Mouse (Mus musculus) liver, embryonic 15.5 days (tissue): ENCODE results near the gene Zdhhc12. TPM values are rescaled to one million over a fixed set of nuclear protein-coding genes. Genes with fewer than 3 reads are reported as not detected.

ENCODE experiments used
- ATAC-seq: fragments of 200-750 bp; cut with Nextera tagmentation; 2 replicates; pipeline ENCODE4 v1.8.0; 2017; ENCODE audit warnings: moderate number of reproducible peaks, mild to moderate bottlenecking, moderate library complexity; ENCODE audit not compliant: insufficient read depth
- H3K27ac ChIP-seq: fragments of 300-500 bp; sonication (generic); replicated peaks from 2 replicates; pipeline ENCODE4 v1.5.1; 2015; ENCODE audit warnings: mild to moderate bottlenecking, inconsistent platforms
- H3K27me3 ChIP-seq: fragments of 300-500 bp; sonication (generic); 2 replicates; pipeline ENCODE4 v1.6.1; 2015; ENCODE audit warnings: mild to moderate bottlenecking, inconsistent platforms
- H3K36me3 ChIP-seq: fragments of 300-500 bp; sonication (generic); replicated peaks from 2 replicates; pipeline ENCODE4 v1.6.1; 2015; ENCODE audit warnings: moderate library complexity, mild to moderate bottlenecking, inconsistent platforms
- H3K4me1 ChIP-seq: fragments of 300-500 bp; sonication (generic); replicated peaks from 2 replicates; pipeline ENCODE4 v1.6.1; 2015; ENCODE audit warnings: inconsistent platforms
- H3K4me2 ChIP-seq: fragments of 300-500 bp; sonication (generic); 2 replicates; pipeline ENCODE4 v1.6.1; 2015; ENCODE audit warnings: moderate library complexity, mild to moderate bottlenecking, inconsistent platforms
- H3K4me3 ChIP-seq: fragments of 300-500 bp; sonication (generic); replicated peaks from 2 replicates; pipeline ENCODE4 v1.5.1; 2015; ENCODE audit warnings: mild to moderate bottlenecking, inconsistent platforms
- H3K9ac ChIP-seq: fragments of 300-500 bp; sonication (generic); 2 replicates; pipeline ENCODE4 v1.6.1; 2015; ENCODE audit warnings: moderate library complexity, mild to moderate bottlenecking, inconsistent platforms
- H3K9me3 ChIP-seq: fragments of 300-500 bp; sonication (generic); replicated peaks from 2 replicates; pipeline ENCODE4 v1.6.1; 2016; ENCODE audit warnings: inconsistent platforms
- WGBS: fragments of 180-500 bp; shearing (Covaris S2); methylation state at CpG from one replicate; pipeline ENCODE4 v1.1.7; 2015; ENCODE audit warnings: mixed read lengths; ENCODE audit not compliant: insufficient replicate concordance; 5-methylcytosine and 5-hydroxymethylcytosine counted together
- polyA plus RNA-seq: library from polyadenylated mRNA; unstranded; fragments of >200 nt; fragmentation: Nextera tagmentation; extraction: Ambion mirVana; gene quantifications from 2 replicates; pipeline ENCODE4 v1.2.1, GENCODE M21; 2015

Gene Zdhhc12
- polyA plus RNA-seq, 1 experiment from 2014 or later = 20.6 TPM

- peak; percentile 69 for ATAC-seq
- Histone ChIP-seq H3K27ac (peak within 1 kb of the TSS; percentile 64), H3K4me3 (peak within 1 kb of the TSS; percentile 66), H3K4me2 (peak within 1 kb of the TSS; percentile 96), H3K9ac (peak within 1 kb of the TSS; percentile 55), H3K27me3 (no peaks in the 10 kb centered on the region), H3K36me3 (peaks cover 9% of the 10 kb centered on the region; the same call in 1 of the 2 replicates), H3K4me1 (peaks cover 21% of the 10 kb centered on the region), H3K9me3 (no peaks in the 10 kb centered on the region)
- WGBS = under 1% methylated on average over 53 of the region's 53 CpGs
Observed at GRCm38 (mm10) chr2:30077502-30078348, 15.7 kb downstream of the Zdhhc12 start, which contains the start of gene Pkn3. Pkn3 (plus strand) TSS chr2:30077684.

DNA sequence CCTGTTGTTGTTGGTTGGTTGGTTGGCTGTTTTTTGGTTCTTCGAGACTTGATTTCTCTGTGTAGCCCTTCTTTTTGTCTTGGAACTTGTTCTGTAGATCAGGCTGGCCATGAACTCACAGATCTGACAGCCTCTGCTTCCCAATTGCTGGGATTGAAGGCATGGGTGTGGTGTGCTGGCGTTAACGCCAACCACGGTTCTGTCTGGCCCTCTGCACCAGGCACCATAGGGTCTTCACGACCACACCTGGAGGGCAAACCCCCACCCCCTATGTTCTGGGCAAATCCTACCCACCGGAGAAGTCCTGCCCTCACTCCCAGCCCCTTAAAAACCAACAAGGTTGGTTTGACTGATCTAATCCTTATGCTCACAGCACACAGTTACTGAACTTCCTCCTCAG, 16.5 kb downstream of the Zdhhc12 start:
- H3K4me1 ChIP-seq = peaks cover 21% of the 10 kb centered on the region
- H3K4me3 ChIP-seq = no peak overlapping the region
- WGBS = 45% methylated on average over 6 of the region's 6 CpGs
- H3K36me3 ChIP-seq = peaks cover 14% of the 10 kb centered on the region
- peak overlapping the region; percentile 96 for H3K4me2 ChIP-seq
- H3K27me3 ChIP-seq = no peaks in the 10 kb centered on the region
- H3K9me3 ChIP-seq = no peaks in the 10 kb centered on the region
- no peak overlapping the region for H3K27ac ChIP-seq
- ATAC-seq = peak; percentile 12; the same call in 1 of the 2 replicates
- H3K9ac ChIP-seq = peak overlapping the region; percentile 55; the same call in 1 of the 2 replicates

DNA sequence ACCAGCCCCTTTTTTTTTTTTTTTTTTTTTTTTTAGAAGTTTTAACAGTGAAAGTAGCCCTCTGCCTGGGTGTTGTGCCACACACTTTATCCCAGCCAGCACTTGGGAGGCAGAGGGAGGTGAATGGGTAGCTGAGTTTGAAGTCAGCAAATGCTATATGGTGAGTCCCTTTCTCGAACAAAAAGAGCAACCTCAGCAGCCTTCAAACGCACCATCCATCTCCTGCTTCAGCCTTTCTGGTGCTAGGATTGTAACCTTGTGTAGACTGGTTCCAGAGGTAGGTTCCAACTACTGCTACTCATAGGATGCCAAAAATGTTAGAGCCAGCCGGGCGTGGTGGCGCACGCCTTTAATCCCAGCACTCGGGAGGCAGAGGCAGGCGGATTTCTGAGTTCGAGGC, 17.0 kb downstream of the Zdhhc12 start:
- H3K4me1 ChIP-seq = peaks cover 21% of the 10 kb centered on the region
- H3K9ac ChIP-seq = no peak overlapping the region
- no peak overlapping the region for H3K27ac ChIP-seq
- ATAC-seq = no peak
- no peaks in the 10 kb centered on the region for H3K27me3 ChIP-seq
- H3K4me2 ChIP-seq = no peak overlapping the region
- H3K36me3 ChIP-seq = peaks cover 16% of the 10 kb centered on the region
- 76% methylated on average over 9 of the region's 9 CpGs for WGBS
- H3K4me3 ChIP-seq = no peak overlapping the region
- no peaks in the 10 kb centered on the region for H3K9me3 ChIP-seq

DNA sequence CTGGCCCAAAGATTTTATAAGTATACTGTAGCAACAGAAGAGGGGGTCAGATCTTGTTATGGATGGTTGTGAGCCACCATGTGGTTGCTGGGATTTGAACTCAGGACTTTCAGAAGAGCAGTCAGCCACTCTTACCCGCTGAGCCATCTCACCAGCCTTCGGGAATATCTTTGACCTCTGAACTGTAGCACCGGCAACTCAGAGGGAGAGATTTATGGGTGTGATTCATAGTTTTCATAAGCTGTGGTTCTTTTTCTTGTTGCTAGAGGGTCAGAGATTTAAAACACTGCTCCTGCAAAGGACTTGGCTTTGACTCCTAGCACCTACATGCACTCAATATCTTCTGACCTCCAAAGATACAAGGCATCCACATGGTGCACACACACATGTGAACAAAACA, 17.8 kb downstream of the Zdhhc12 start:
- no peak overlapping the region for H3K4me3 ChIP-seq
- peaks cover 21% of the 10 kb centered on the region for H3K4me1 ChIP-seq
- no peak overlapping the region for H3K27ac ChIP-seq
- H3K9me3 ChIP-seq = no peaks in the 10 kb centered on the region
- no peaks in the 10 kb centered on the region for H3K27me3 ChIP-seq
- ATAC-seq = no peak
- 60% methylated on average over 3 of the region's 3 CpGs for WGBS
- no peak overlapping the region for H3K9ac ChIP-seq
- H3K4me2 ChIP-seq = no peak overlapping the region
- peaks cover 18% of the 10 kb centered on the region for H3K36me3 ChIP-seq

GRCm38 (mm10) chr2:30073285-30073684, 20.2 kb downstream of the Zdhhc12 start:
- Histone ChIP-seq H3K9ac (no peak overlapping the region), H3K27ac (0 out of 2 replicates have a peak overlapping the region, but pooled peaks have one; percentile 6), H3K27me3 (no peaks in the 10 kb centered on the region), H3K4me3 (no peak overlapping the region), H3K4me2 (no peak overlapping the region), H3K36me3 (peaks cover 41% of the 10 kb centered on the region), H3K9me3 (no peaks in the 10 kb centered on the region), H3K4me1 (peaks cover 22% of the 10 kb centered on the region)
- ATAC-seq = no peak
- 69% methylated on average over 3 of the region's 3 CpGs for WGBS

- 47% methylated on average over 7 of the region's 7 CpGs for WGBS
- Histone ChIP-seq H3K36me3 (peaks cover 45% of the 10 kb centered on the region), H3K4me2 (no peak overlapping the region), H3K4me1 (peaks cover 22% of the 10 kb centered on the region), H3K9me3 (no peaks in the 10 kb centered on the region), H3K27me3 (no peaks in the 10 kb centered on the region), H3K9ac (no peak overlapping the region), H3K4me3 (no peak overlapping the region), H3K27ac (0 out of 2 replicates have a peak overlapping the region, but pooled peaks have one; percentile 6)
- ATAC-seq = no peak
Observed at GRCm38 (mm10) chr2:30072875-30073274, 20.6 kb downstream of the Zdhhc12 start.

GRCm38 (mm10) chr2:30067962-30068361, 25.5 kb downstream of the Zdhhc12 start:
- H3K27ac ChIP-seq = 0 out of 2 replicates have a peak overlapping the region, but pooled peaks have one; percentile 96
- no peak for ATAC-seq

GRCm38 (mm10) chr2:30067031-30067888, 26.2 kb downstream of the Zdhhc12 start:
- H3K4me1 ChIP-seq = peaks cover 53% of the 10 kb centered on the region
- no peak for ATAC-seq

More at GRCm38 (mm10) chr2:30067962-30068361, 25.5 kb downstream of the Zdhhc12 start:
- Histone ChIP-seq H3K4me2 (peak overlapping the region; percentile 94), H3K27me3 (no peaks in the 10 kb centered on the region), H3K4me3 (peak overlapping the region; percentile 99), H3K4me1 (peaks cover 46% of the 10 kb centered on the region), H3K9me3 (no peaks in the 10 kb centered on the region), H3K9ac (peak overlapping the region; percentile 96), H3K36me3 (peaks cover 41% of the 10 kb centered on the region)
- WGBS = 16% methylated on average over 7 of the region's 7 CpGs

DNA sequence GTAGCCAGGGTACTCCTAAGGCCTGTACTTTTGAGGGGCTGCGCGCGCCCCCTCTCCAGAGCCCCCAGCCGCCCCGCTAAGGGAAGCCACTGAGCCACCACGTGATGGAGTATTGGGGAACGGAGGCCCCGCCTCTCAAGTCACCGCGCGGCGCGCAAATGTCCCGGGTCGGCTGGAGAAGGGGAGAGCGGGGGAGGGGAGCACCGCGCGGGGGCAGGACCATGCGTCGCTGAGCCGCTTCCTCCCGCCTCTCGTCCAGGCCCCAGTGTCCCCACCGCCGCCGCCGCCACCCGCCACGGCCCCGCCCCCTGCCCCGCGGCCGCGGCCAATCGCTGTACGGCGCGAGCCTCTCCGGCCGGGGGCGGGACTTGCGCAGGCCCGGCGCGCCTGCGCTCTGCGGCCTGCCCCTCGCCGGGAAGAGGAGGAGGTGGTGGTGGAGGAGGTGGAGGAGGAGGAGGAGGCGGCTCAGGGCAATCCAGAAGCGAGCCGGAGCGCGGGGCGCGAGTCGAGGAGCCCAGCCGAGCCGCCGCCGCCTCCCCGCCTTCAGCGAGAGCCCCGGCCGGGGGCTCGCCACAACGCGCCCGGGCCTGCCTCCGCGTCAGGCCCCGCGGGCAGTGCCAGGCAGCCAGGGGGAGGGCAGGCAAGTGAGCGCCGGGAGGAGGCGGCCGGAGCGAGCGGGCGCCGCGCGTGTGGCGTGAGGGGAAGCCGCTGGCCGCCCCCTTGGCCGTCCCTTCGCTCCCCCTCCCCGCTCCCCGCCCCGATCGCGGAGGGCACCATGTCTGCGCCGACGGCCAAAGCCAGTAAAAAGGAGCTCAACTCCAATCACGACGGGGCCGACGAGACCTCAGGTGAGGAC, 27.2 kb downstream of the Zdhhc12 start:
- peak; percentile 93 for ATAC-seq
- Histone ChIP-seq H3K4me2 (peak overlapping the region; percentile 94), H3K9me3 (no peaks in the 10 kb centered on the region), H3K4me3 (peak overlapping the region; percentile 99), H3K27ac (peak overlapping the region; percentile 96), H3K4me1 (peaks cover 63% of the 10 kb centered on the region), H3K27me3 (no peaks in the 10 kb centered on the region), H3K9ac (peak overlapping the region; percentile 96), H3K36me3 (peaks cover 32% of the 10 kb centered on the region)
- 1% methylated on average over 67 of the region's 101 CpGs for WGBS

More at GRCm38 (mm10) chr2:30067031-30067888, 26.2 kb downstream of the Zdhhc12 start:
- Histone ChIP-seq H3K4me3 (peak overlapping the region; percentile 99), H3K4me2 (peak overlapping the region; percentile 94), H3K9me3 (no peaks in the 10 kb centered on the region), H3K27ac (peak overlapping the region; percentile 96), H3K27me3 (no peaks in the 10 kb centered on the region), H3K36me3 (peaks cover 34% of the 10 kb centered on the region), H3K9ac (peak overlapping the region; percentile 96)
- under 1% methylated on average over 50 of the region's 69 CpGs for WGBS

DNA sequence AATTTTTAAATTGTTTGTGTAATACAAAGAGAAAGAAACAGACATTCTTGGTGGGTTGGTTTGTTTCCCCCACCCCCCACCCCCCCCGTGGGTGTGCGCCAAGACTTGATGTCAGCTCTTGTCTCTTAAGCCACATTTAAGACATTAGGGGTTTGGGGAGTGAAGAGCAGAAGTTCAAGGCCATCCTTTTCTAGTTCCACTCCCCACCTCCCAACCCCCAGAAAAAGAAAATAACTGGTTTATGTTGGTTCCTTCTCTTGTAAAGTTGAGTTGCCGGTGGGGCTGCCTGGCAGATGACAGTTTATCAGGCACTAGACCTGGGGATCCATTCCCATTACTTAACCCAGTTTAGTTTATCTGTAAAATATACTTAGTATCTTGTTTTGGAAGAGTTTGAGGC, 29.1 kb downstream of the Zdhhc12 start:
- H3K9ac ChIP-seq = peak overlapping the region; percentile 69; the same call in 1 of the 2 replicates
- H3K9me3 ChIP-seq = no peaks in the 10 kb centered on the region
- H3K4me3 ChIP-seq = peak overlapping the region; percentile 67
- peak overlapping the region; percentile 86 for H3K27ac ChIP-seq
- 7% methylated on average over 3 of the region's 3 CpGs for WGBS
- no peak for ATAC-seq
- H3K36me3 ChIP-seq = peaks cover 16% of the 10 kb centered on the region
- H3K4me1 ChIP-seq = peaks cover 67% of the 10 kb centered on the region
- H3K27me3 ChIP-seq = no peaks in the 10 kb centered on the region
- H3K4me2 ChIP-seq = peak overlapping the region; percentile 95
